Mouse (Mus musculus) cerebellum, adult 8-10 months (tissue): ENCODE results near the gene Lmntd1.

Experiments used
- DNase-seq: peaks from one replicate; pipeline ENCODE4 v3.0.0; 2022

Gene Lmntd1

GRCm38 (mm10) chr6:145557059-145557992, 56.8 kb downstream of the Lmntd1 start:
- DNase-seq = no peak

GRCm38 (mm10) chr6:145553226-145553625, 60.9 kb downstream of the Lmntd1 start:
- DNase-seq = no peak

GRCm38 (mm10) chr6:145552817-145553216, 61.3 kb downstream of the Lmntd1 start:
- DNase-seq = no peak

GRCm38 (mm10) chr6:145550993-145551392, 63.1 kb downstream of the Lmntd1 start:
- no peak for DNase-seq

- DNase-seq = no peak
These were observed 68.0 kb downstream of the Lmntd1 start for GRCm38 (mm10) chr6:145545927-145546641.

- no peak for DNase-seq
These were observed 69.3 kb downstream of the Lmntd1 start for GRCm38 (mm10) chr6:145544838-145545237.

GRCm38 (mm10) chr6:145544304-145544703, 69.8 kb downstream of the Lmntd1 start:
- DNase-seq = no peak

GRCm38 (mm10) chr6:145539568-145539859, 74.6 kb downstream of the Lmntd1 start:
- DNase-seq = no peak

- DNase-seq = no peak
These were observed 75.1 kb downstream of the Lmntd1 start for GRCm38 (mm10) chr6:145538787-145539567.

- no peak for DNase-seq
These were observed 83.7 kb downstream of the Lmntd1 start for GRCm38 (mm10) chr6:145530464-145530863.

GRCm38 (mm10) chr6:145523337-145523736, 90.8 kb downstream of the Lmntd1 start:
- DNase-seq = no peak

- DNase-seq = no peak
These were observed 91.5 kb downstream of the Lmntd1 start for GRCm38 (mm10) chr6:145522617-145523016.

GRCm38 (mm10) chr6:145517002-145517401, 97.1 kb downstream of the Lmntd1 start:
- DNase-seq = no peak

- DNase-seq = no peak
These were observed 98.1 kb downstream of the Lmntd1 start for GRCm38 (mm10) chr6:145515859-145516581.

GRCm38 (mm10) chr6:145511265-145511664, 102.9 kb downstream of the Lmntd1 start:
- no peak for DNase-seq

- no peak for DNase-seq
These were observed 105.3 kb downstream of the Lmntd1 start for GRCm38 (mm10) chr6:145508828-145509227.

GRCm38 (mm10) chr6:145501751-145502150, 112.4 kb downstream of the Lmntd1 start:
- DNase-seq = no peak

GRCm38 (mm10) chr6:145499574-145500546, 114.3 kb downstream of the Lmntd1 start:
- DNase-seq = no peak

GRCm38 (mm10) chr6:145495731-145496130, 118.4 kb downstream of the Lmntd1 start:
- DNase-seq = no peak

GRCm38 (mm10) chr6:145488251-145488650, 125.9 kb downstream of the Lmntd1 start:
- no peak for DNase-seq

- no peak for DNase-seq
These were observed 128.0 kb downstream of the Lmntd1 start for GRCm38 (mm10) chr6:145485986-145486605.
